Mouse (Mus musculus): ENCODE data around the gene Triobp.

GRCm38 (mm10) chr15:79013382-79013781 is 65.9 kb downstream of the Triobp start:
- TF ChIP-seq CTCF (IDR thresholded peaks at IDR 0.05; ENCODE audit: extremely low read depth, insufficient read depth, low read length) (no peak), POLR2A (IDR thresholded peaks at IDR 0.05; ENCODE audit: extremely low read depth, insufficient read depth, low read length) (no peak)

All from cortical plate, adult 2 months (tissue).